Mouse (Mus musculus) E14TG2a.4 (cell line): ENCODE measurements around the gene Gm15737.

Source experiments
- H3K27me3 ChIP-seq: 2 replicates; pipeline ENCODE4 v1.6.1; 2014; ENCODE audit warnings: low read length, control low read depth; ENCODE audit not compliant: insufficient read depth
- H3K36me3 ChIP-seq: 2 replicates; pipeline ENCODE4 v1.6.1; 2014; ENCODE audit warnings: low read length, control low read depth; ENCODE audit not compliant: insufficient read depth
- H3K4me1 ChIP-seq: replicated peaks from 2 replicates; pipeline ENCODE4 v1.6.1; 2014; ENCODE audit warnings: low read depth, low read length, control low read depth
- H3K4me3 ChIP-seq: replicated peaks from 2 replicates; pipeline ENCODE4 v1.5.1; 2014; ENCODE audit warnings: mild to moderate bottlenecking, low read length
- H3K9me3 ChIP-seq: 2 replicates; pipeline ENCODE4 v1.6.1; 2014; ENCODE audit warnings: low read length, control low read depth
- CTCF ChIP-seq: conservative IDR thresholded peaks from 2 replicates; pipeline ENCODE4 v1.5.1; 2014; ENCODE audit warnings: low read length
- NANOG ChIP-seq: IDR thresholded peaks from 2 replicates; pipeline ENCODE4 v1.6.1; 2014; ENCODE audit warnings: borderline replicate concordance, low read length, mixed read lengths
- POU5F1 ChIP-seq: IDR thresholded peaks from 2 replicates; pipeline ENCODE4 v1.6.1; 2014; ENCODE audit warnings: low read length, borderline replicate concordance

Gm15737 gene

GRCm38 (mm10) chr6:92862599-92862998 lies 6.6 kb upstream of the Gm15737 start:
- Histone ChIP-seq H3K36me3 (0 out of 2 replicates have a peak, but pooled peaks cover 2% of the 10 kb centered on the region), H3K27me3 (no peaks in the 10 kb centered on the region), H3K4me1 (no peaks in the 10 kb centered on the region), H3K4me3 (no peak overlapping the region), H3K9me3 (no peaks in the 10 kb centered on the region)
- no peak for TF ChIP-seq POU5F1
- TF ChIP-seq NANOG, result no peak
- TF ChIP-seq CTCF, result no peak

- Histone ChIP-seq H3K4me3 (peak overlapping the region; percentile 63), H3K4me1 (peaks cover 11% of the 10 kb centered on the region), H3K36me3 (peaks cover 15% of the 10 kb centered on the region), H3K9me3 (no peaks in the 10 kb centered on the region), H3K27me3 (no peaks in the 10 kb centered on the region)
- TF ChIP-seq POU5F1 (no peak), CTCF (no peak), NANOG (no peak)
Measured at GRCm38 (mm10) chr6:92869582-92870219, 544 bp downstream of the Gm15737 start.

- Histone ChIP-seq H3K36me3 (peaks cover 15% of the 10 kb centered on the region), H3K9me3 (no peaks in the 10 kb centered on the region), H3K4me1 (peaks cover 11% of the 10 kb centered on the region), H3K27me3 (no peaks in the 10 kb centered on the region), H3K4me3 (no peak overlapping the region)
- TF ChIP-seq CTCF (no peak), POU5F1 (no peak), NANOG (no peak)
Measured at GRCm38 (mm10) chr6:92871813-92872212, 2.7 kb downstream of the Gm15737 start.

GRCm38 (mm10) chr6:92872766-92873165 lies 3.6 kb downstream of the Gm15737 start:
- Histone ChIP-seq H3K9me3 (no peaks in the 10 kb centered on the region), H3K36me3 (peaks cover 15% of the 10 kb centered on the region), H3K27me3 (no peaks in the 10 kb centered on the region), H3K4me1 (peaks cover 11% of the 10 kb centered on the region), H3K4me3 (no peak overlapping the region)
- TF ChIP-seq CTCF (no peak), NANOG (no peak), POU5F1 (no peak)

- no peak for TF ChIP-seq NANOG
- no peak for TF ChIP-seq CTCF
- no peak for TF ChIP-seq POU5F1
- Histone ChIP-seq H3K36me3 (peaks cover 15% of the 10 kb centered on the region), H3K27me3 (no peaks in the 10 kb centered on the region), H3K9me3 (no peaks in the 10 kb centered on the region), H3K4me3 (no peak overlapping the region), H3K4me1 (peaks cover 5% of the 10 kb centered on the region)
Measured at GRCm38 (mm10) chr6:92874854-92875253, 5.7 kb downstream of the Gm15737 start.

- no peaks in the 10 kb centered on the region for H3K27me3 ChIP-seq
- H3K36me3 ChIP-seq, result peaks cover 15% of the 10 kb centered on the region
- no peaks in the 10 kb centered on the region for H3K9me3 ChIP-seq
- H3K4me1 ChIP-seq, result peaks cover under 1% of the 10 kb centered on the region; the same call in 1 of the 2 replicates
- TF ChIP-seq POU5F1, result no peak
- TF ChIP-seq NANOG, result no peak
- no peak for TF ChIP-seq CTCF
- H3K4me3 ChIP-seq, result no peak overlapping the region
Measured at GRCm38 (mm10) chr6:92875340-92875739, 6.2 kb downstream of the Gm15737 start.

- TF ChIP-seq NANOG, result no peak
- no peak for TF ChIP-seq CTCF
- TF ChIP-seq POU5F1, result no peak
- Histone ChIP-seq H3K36me3 (peaks cover 15% of the 10 kb centered on the region), H3K9me3 (no peaks in the 10 kb centered on the region), H3K4me1 (no peaks in the 10 kb centered on the region), H3K27me3 (no peaks in the 10 kb centered on the region), H3K4me3 (no peak overlapping the region)
Measured at GRCm38 (mm10) chr6:92876121-92876520, 7.0 kb downstream of the Gm15737 start.

- Histone ChIP-seq H3K4me1 (no peaks in the 10 kb centered on the region), H3K4me3 (no peak overlapping the region)
- TF ChIP-seq CTCF (no peak), NANOG (no peak), POU5F1 (no peak)
Measured at GRCm38 (mm10) chr6:92877236-92877635, 8.1 kb downstream of the Gm15737 start.

GRCm38 (mm10) chr6:92878771-92879170 lies 9.6 kb downstream of the Gm15737 start:
- no peaks in the 10 kb centered on the region for H3K9me3 ChIP-seq
- H3K27me3 ChIP-seq, result no peaks in the 10 kb centered on the region
- no peaks in the 10 kb centered on the region for H3K4me1 ChIP-seq
- H3K36me3 ChIP-seq, result no peaks in the 10 kb centered on the region; the same call in 1 of the 2 replicates
- no peak overlapping the region for H3K4me3 ChIP-seq
- TF ChIP-seq POU5F1, result no peak
- TF ChIP-seq NANOG, result no peak
- TF ChIP-seq CTCF, result no peak

More at GRCm38 (mm10) chr6:92877236-92877635, 8.1 kb downstream of the Gm15737 start:
- no peaks in the 10 kb centered on the region for H3K9me3 ChIP-seq
- peaks cover 6% of the 10 kb centered on the region for H3K36me3 ChIP-seq
- H3K27me3 ChIP-seq, result no peaks in the 10 kb centered on the region
